Mouse (Mus musculus): ENCODE results near the gene Timeless. TPM values are rescaled to one million over a fixed set of nuclear protein-coding genes. Genes with fewer than 3 reads are reported as not detected.
"Not testable (repeated sequence)": the region's sequence is repeated elsewhere in the genome, so short reads cannot be mapped to it uniquely, and the experiment has no call there.

The Timeless gene
- polyA plus RNA-seq (2015; fragmentation: Nextera tagmentation; extraction: Ambion mirVana): 52.1 and 58.4 TPM in 2 replicates

DNA sequence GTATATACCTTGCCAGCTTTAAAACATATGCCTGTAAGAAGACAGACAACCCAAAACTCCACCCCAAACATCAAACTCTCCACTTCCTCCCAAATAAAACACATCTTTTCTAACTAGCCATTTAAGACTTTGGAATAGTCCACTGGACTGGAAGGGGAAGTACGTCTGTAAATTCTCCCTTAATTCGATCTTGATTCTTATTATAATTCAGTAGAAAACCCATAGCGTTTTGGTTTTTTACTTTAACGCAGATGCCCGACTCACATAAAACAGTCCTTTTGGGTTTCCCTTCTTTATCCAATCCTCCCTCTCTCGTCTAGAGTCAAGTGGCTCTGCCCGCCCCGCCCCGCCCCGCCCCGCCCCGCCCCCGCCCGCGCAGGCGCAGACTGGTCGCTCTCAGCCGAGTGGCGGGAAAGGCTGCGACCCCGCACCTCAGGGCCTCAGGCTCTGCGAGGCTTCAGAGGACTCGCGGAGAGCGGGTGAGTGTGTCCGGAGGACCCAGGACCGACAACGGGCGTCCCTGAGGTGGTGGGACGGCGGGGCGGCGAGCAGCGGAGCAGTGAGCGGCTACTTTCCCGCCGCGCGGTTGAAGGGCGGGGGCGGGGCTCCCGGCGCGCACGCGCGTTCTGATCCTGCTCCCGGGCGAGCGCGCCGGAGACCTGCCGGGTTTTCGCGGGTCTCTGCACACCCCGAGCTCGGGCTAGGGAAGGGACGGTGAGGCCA, at the start of gene Timeless:
Gene Timeless, plus strand, starts transcription at position 369 of the 723 bp plus-strand sequence.
- peak within 1 kb of the TSS; percentile 67 for H3K4me2 ChIP-seq (ENCODE audit: low read depth, low read length)

DNA sequence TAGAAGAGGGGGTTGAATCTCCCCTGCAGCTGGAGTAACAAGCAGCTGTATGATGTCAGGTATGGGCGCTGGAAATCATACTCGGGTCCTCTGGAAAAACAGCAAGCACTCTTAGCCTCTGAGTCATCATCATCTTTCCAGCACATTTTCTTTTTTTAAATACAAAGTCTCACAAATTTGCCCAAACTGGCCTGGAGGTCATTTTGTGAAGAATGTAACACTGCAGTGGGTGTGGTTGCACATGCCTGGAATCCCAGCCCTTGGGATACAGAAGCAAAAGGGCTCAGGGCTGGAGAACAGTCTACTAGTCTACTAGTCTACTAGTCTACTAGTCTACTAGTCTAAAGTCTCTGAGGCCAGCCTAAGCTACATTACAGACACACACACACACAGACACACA, 47.6 kb upstream of the Timeless start:
- WGBS: 70% methylated on average over 2 of the region's 2 CpGs
- Histone ChIP-seq H3K27me3 (ENCODE audit: control insufficient read depth, insufficient read depth, low read depth, low read length) (no peaks in the 10 kb centered on the region), H3K27ac (ENCODE audit: low read length) (no peak overlapping the region), H3K4me1 (replicated peaks; ENCODE audit: control insufficient read depth, insufficient read depth, low read length) (peaks cover 2% of the 10 kb centered on the region; the same call in 1 of the 2 replicates), H3K9me3 (ENCODE audit: control insufficient read depth, low read length) (no peaks in the 10 kb centered on the region), H3K4me3 (ENCODE audit: low read length) (no peak overlapping the region), H3K9ac (ENCODE audit: low read length) (no peak overlapping the region), H3K4me2 (ENCODE audit: low read depth, low read length) (no peak overlapping the region), H3K36me3 (ENCODE audit: control insufficient read depth, insufficient read depth, low read length) (no peaks in the 10 kb centered on the region)
- ATAC-seq (ENCODE audit: low read depth): no peak

More for the DNA sequence above, at the start of gene Timeless:
- WGBS: under 1% methylated on average over 53 of the region's 58 CpGs
- Histone ChIP-seq H3K27ac (ENCODE audit: low read length) (peak within 1 kb of the TSS; percentile 97), H3K9me3 (ENCODE audit: control insufficient read depth, low read length) (no peaks in the 10 kb centered on the region), H3K4me3 (ENCODE audit: low read length) (peak within 1 kb of the TSS; percentile 83), H3K36me3 (ENCODE audit: control insufficient read depth, insufficient read depth, low read length) (no peaks in the 10 kb centered on the region), H3K4me1 (replicated peaks; ENCODE audit: control insufficient read depth, insufficient read depth, low read length) (peaks cover 7% of the 10 kb centered on the region), H3K9ac (ENCODE audit: low read length) (peak within 1 kb of the TSS; percentile 90), H3K27me3 (ENCODE audit: control insufficient read depth, insufficient read depth, low read depth, low read length) (no peaks in the 10 kb centered on the region)
- ATAC-seq (ENCODE audit: low read depth): peak; percentile 93

DNA sequence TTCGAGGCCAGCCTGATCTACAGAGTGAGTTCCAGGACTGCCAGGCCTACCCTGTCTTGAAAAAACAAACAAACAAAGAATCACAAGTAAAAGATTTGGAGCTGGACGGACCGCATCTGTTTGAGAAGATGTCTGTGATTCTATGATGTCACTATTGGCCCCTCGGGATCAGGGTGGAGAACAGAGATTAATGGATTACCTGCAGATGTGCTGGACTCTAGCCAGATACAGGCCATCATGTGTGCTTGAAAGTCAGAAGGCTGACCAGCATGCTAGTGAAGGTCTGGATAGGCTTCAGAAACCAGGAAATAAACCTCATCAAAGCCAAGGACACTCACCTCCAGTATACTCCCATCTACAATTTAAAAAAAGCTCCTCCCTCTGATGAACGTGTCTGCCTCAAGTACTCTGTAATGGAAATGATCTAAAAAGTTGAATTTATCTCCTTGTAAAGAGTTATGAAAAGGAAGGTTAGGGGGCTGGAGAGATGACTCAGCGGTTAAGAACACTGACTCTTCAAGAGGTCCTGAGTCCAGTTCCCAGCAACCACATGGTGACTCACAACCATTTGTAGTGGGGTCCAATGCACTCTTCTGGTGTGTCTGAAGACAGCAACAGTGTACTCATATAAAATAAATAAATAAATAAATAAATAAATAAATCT, 46.5 kb upstream of the Timeless start:
- Histone ChIP-seq H3K27ac (ENCODE audit: low read length) (no peak overlapping the region), H3K4me2 (ENCODE audit: low read depth, low read length) (no peak overlapping the region), H3K9me3 (ENCODE audit: control insufficient read depth, low read length) (no peaks in the 10 kb centered on the region), H3K9ac (ENCODE audit: low read length) (no peak overlapping the region), H3K4me3 (ENCODE audit: low read length) (no peak overlapping the region), H3K4me1 (replicated peaks; ENCODE audit: control insufficient read depth, insufficient read depth, low read length) (no peaks in the 10 kb centered on the region), H3K27me3 (ENCODE audit: control insufficient read depth, insufficient read depth, low read depth, low read length) (no peaks in the 10 kb centered on the region), H3K36me3 (ENCODE audit: control insufficient read depth, insufficient read depth, low read length) (no peaks in the 10 kb centered on the region)
- ATAC-seq (ENCODE audit: low read depth): peak; percentile 42; the same call in 1 of the 2 replicates
- WGBS: 59% methylated on average over 6 of the region's 6 CpGs

DNA sequence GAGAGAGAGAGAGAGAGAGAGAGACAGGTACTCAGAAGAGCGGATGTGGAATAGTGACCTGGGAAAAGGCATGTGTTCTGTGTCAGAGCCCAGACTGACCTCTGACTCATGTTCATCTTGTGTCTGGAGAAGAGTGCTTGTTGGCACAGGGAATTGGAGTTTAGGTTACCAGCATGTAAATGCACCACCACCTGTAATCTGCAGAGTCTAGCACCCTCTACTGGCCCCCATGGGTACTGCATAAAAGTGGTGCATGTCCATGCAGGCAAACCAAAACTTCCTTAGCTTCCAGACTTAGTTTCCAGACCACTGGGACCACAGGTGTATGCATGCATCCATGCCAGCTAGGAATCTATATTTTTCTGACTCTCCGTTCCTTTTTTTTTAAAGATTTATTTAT, 45.9 kb upstream of the Timeless start:
- no peak overlapping the region for H3K4me3 ChIP-seq (ENCODE audit: low read length)
- ATAC-seq (ENCODE audit: low read depth): peak; percentile 41
- no peak overlapping the region for H3K4me2 ChIP-seq (ENCODE audit: low read depth, low read length)
- H3K9me3 ChIP-seq (ENCODE audit: control insufficient read depth, low read length): no peaks in the 10 kb centered on the region
- no peaks in the 10 kb centered on the region for H3K27me3 ChIP-seq (ENCODE audit: control insufficient read depth, insufficient read depth, low read depth, low read length)
- no peaks in the 10 kb centered on the region for H3K36me3 ChIP-seq (ENCODE audit: control insufficient read depth, insufficient read depth, low read length)
- H3K27ac ChIP-seq (ENCODE audit: low read length): no peak overlapping the region
- no peak overlapping the region for H3K9ac ChIP-seq (ENCODE audit: low read length)
- 38% methylated on average over 2 of the region's 2 CpGs for WGBS
- no peaks in the 10 kb centered on the region for H3K4me1 ChIP-seq (replicated peaks; ENCODE audit: control insufficient read depth, insufficient read depth, low read length)

DNA sequence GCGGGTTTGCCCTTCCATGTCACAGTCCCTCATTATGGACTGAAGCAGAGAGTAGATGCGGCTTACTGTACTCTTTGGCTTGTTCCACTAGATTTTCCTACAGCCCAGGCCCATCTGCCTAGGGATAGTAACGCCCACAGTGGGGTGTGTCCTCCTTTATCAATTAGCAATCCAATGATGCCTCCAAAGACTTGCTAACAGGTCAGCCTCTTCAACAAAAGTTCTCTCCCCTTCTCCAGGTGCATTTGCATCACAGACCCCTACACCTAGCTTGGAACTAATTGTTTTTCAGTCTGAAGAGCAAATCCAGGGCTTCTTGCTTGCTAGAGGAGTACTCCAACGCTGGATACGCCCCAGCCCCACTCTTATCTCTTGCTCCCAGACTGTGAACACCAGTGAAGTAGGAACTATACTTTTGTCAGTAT, 44.7 kb upstream of the Timeless start:
- no peak overlapping the region for H3K27ac ChIP-seq (ENCODE audit: low read length)
- 58% methylated on average over 5 of the region's 5 CpGs for WGBS
- no peaks in the 10 kb centered on the region for H3K9me3 ChIP-seq (ENCODE audit: control insufficient read depth, low read length)
- no peaks in the 10 kb centered on the region for H3K27me3 ChIP-seq (ENCODE audit: control insufficient read depth, insufficient read depth, low read depth, low read length)
- H3K9ac ChIP-seq (ENCODE audit: low read length): no peak overlapping the region
- no peaks in the 10 kb centered on the region for H3K36me3 ChIP-seq (ENCODE audit: control insufficient read depth, insufficient read depth, low read length)
- H3K4me1 ChIP-seq (replicated peaks; ENCODE audit: control insufficient read depth, insufficient read depth, low read length): no peaks in the 10 kb centered on the region
- H3K4me3 ChIP-seq (ENCODE audit: low read length): no peak overlapping the region
- no peak for ATAC-seq (ENCODE audit: low read depth)
- no peak overlapping the region for H3K4me2 ChIP-seq (ENCODE audit: low read depth, low read length)

DNA sequence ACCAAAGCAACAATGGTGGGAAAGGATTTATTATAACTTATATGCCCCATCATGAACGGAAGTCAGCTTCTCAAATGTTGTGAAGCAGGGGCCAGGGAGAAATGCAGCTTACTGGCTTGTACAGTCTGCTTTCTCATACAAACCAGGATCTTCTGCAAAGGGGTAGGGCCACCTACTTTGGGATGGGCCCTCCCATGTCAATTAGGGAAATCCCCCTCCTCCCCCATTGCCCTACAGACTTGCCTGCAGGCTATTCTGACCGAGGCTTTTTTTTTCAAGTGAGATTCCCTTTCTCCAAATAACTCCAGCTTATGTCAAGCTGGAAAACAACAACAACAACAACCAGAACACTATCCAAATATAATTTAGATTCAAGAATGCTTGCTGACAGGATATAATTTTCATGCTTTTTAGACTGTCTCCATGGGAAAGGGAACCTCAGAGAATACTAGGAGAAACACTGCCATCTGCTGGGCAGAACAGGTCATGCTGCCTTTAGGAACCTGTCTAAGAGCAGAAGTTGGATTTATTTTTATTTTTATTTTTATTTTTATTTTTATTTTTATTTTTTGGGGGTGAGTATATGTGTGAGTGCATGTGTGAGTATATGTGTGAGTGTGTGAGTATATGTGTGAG, 43.5 kb upstream of the Timeless start:
- no peak overlapping the region for H3K4me3 ChIP-seq (ENCODE audit: low read length)
- no peaks in the 10 kb centered on the region for H3K27me3 ChIP-seq (ENCODE audit: control insufficient read depth, insufficient read depth, low read depth, low read length)
- no peak for ATAC-seq (ENCODE audit: low read depth)
- 51% methylated on average over 2 of the region's 2 CpGs for WGBS
- no peak overlapping the region for H3K27ac ChIP-seq (ENCODE audit: low read length)
- H3K4me2 ChIP-seq (ENCODE audit: low read depth, low read length): no peak overlapping the region
- H3K4me1 ChIP-seq (replicated peaks; ENCODE audit: control insufficient read depth, insufficient read depth, low read length): no peaks in the 10 kb centered on the region
- H3K9ac ChIP-seq (ENCODE audit: low read length): no peak overlapping the region
- H3K9me3 ChIP-seq (ENCODE audit: control insufficient read depth, low read length): no peaks in the 10 kb centered on the region
- H3K36me3 ChIP-seq (ENCODE audit: control insufficient read depth, insufficient read depth, low read length): no peaks in the 10 kb centered on the region

DNA sequence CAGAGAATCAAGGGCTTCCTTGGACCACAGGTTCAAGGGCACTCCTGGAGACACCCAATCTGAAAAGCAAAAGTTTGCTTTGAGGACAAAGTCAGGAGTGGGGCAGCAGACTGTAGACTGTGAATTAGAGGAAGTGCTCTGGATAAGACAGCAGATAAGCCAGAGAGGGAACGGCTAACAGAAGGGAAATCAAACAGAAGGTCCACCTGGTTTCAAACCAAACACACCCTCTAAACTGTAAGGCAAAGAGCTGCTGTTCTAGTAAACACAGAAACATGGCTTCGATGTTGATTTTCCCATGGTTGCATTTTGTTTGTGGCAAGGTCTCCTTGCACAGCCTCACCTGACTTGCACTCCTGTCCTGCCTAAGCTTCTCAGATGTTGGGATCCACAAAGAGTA, 40.4 kb upstream of the Timeless start:
- no peak overlapping the region for H3K4me2 ChIP-seq (ENCODE audit: low read depth, low read length)
- 54% methylated on average over 2 of the region's 2 CpGs for WGBS
- no peak overlapping the region for H3K27ac ChIP-seq (ENCODE audit: low read length)
- no peak overlapping the region for H3K9ac ChIP-seq (ENCODE audit: low read length)
- H3K4me3 ChIP-seq (ENCODE audit: low read length): no peak overlapping the region
- peaks cover 8% of the 10 kb centered on the region for H3K4me1 ChIP-seq (replicated peaks; ENCODE audit: control insufficient read depth, insufficient read depth, low read length)
- H3K27me3 ChIP-seq (ENCODE audit: control insufficient read depth, insufficient read depth, low read depth, low read length): peaks cover 5% of the 10 kb centered on the region; the same call in 1 of the 2 replicates
- H3K9me3 ChIP-seq (ENCODE audit: control insufficient read depth, low read length): no peaks in the 10 kb centered on the region
- no peaks in the 10 kb centered on the region for H3K36me3 ChIP-seq (ENCODE audit: control insufficient read depth, insufficient read depth, low read length)
- no peak for ATAC-seq (ENCODE audit: low read depth)

DNA sequence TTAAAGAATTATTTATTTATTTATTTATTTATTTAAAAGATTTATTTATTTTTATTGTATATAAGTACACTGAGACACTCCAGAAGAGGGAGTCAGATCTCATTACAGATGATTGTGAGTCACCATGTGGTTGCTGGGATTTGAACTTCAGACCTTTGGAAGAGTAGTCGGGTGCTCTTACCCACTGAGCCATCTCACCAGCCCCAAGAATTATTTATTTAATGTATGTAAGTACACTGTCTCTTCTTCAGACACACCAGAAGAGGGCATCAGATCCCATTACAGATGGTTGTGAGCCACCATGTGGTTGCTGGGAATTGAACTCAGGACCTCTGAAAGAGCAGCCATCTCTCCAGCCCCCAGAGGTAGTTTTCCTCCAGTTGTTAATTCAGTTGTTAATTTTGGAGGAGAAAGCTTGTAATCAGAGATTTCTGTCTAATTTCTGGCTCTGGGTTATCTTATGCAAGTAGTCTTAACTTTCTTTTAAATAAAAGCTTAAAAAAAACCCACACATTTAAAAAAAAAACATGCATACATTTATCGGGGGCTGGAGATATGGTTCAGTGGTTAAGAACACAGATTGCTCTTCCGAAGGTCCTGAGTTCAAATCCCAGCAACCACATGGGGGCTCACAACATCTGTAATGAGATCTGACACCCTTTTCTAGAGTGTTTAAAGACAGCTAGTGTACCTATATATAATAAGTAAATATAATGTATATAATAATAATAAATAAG, 39.7 kb upstream of the Timeless start:
- not testable (repeated sequence) for H3K4me3 ChIP-seq (ENCODE audit: low read length); H3K27ac ChIP-seq (ENCODE audit: low read length); H3K36me3 ChIP-seq (ENCODE audit: control insufficient read depth, insufficient read depth, low read length); ATAC-seq (ENCODE audit: low read depth); H3K4me1 ChIP-seq (replicated peaks; ENCODE audit: control insufficient read depth, insufficient read depth, low read length); H3K9me3 ChIP-seq (ENCODE audit: control insufficient read depth, low read length); H3K9ac ChIP-seq (ENCODE audit: low read length); H3K4me2 ChIP-seq (ENCODE audit: low read depth, low read length); H3K27me3 ChIP-seq (ENCODE audit: control insufficient read depth, insufficient read depth, low read depth, low read length)
- 85% methylated on average over 3 of the region's 3 CpGs for WGBS

DNA sequence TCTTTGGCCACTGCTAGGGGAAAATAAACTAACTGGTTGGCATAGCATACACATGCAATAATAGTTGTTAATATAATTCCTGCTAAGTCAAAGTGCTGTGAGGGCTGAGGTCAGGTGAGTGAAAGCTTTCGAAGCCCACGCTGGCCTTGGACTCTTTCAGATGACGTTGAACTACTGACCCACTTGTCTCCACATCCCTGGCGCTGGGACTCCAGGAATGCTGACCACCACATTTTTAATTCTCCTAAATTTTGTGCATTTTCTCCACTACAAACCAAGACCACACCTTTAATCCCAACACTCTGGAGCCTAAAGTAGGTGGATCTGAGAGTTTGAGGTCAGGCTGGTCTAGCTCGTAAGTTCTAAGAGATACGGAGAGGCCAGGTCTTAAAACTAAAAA, 38.8 kb upstream of the Timeless start:
- Histone ChIP-seq H3K9ac (ENCODE audit: low read length) (no peak overlapping the region), H3K4me3 (ENCODE audit: low read length) (no peak overlapping the region), H3K36me3 (ENCODE audit: control insufficient read depth, insufficient read depth, low read length) (no peaks in the 10 kb centered on the region), H3K27me3 (ENCODE audit: control insufficient read depth, insufficient read depth, low read depth, low read length) (peaks cover 5% of the 10 kb centered on the region; the same call in 1 of the 2 replicates), H3K9me3 (ENCODE audit: control insufficient read depth, low read length) (no peaks in the 10 kb centered on the region), H3K4me2 (ENCODE audit: low read depth, low read length) (no peak overlapping the region), H3K27ac (ENCODE audit: low read length) (no peak overlapping the region), H3K4me1 (replicated peaks; ENCODE audit: control insufficient read depth, insufficient read depth, low read length) (peaks cover 8% of the 10 kb centered on the region)
- 87% methylated on average over 6 of the region's 6 CpGs for WGBS
- ATAC-seq (ENCODE audit: low read depth): no peak
